In the genomic region with DNA sequence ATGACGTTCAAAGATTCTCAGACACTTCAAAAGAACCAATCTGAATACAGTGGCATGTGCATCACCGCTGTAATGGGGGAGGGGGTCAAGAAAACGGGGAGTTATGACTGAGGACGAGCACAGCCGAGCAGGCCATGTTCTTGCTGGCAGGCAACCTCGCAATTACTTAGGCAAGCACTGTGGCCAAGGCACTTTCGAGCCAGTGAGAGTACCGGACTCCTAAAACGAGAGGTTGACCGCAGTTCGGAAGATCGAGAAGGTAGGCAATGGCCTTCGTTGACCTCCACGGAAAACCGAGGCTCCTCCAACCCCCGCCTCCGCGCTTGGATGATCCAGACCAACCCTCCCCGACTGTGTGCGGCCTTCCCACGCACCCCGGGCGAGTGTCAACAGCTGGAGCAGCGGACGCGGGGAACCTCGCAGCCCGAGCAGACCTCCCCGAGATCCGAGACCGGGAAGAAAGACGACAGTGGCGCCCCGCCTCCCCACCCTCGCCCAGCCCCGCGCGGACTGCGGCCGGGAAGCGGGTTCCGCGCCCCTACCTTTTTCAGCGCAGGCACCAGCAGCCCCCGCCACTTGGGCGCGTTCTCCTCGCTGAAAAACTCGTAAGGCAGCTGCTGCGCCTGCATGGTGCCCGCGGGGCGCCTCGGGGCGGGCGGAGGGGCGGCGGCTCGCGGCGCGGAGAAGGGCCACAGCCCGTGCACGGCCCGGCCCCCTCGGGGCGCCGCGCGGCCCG, we compare ENCODE assay signal across 8 mouse cellular contexts. TPM values are rescaled to one million over a fixed set of nuclear protein-coding genes. Genes with fewer than 3 reads are reported as not detected.
A peak's percentile ranks its signal among the peaks of the same experiment; 100 is the strongest.
DNase-seq lines count a peak whose midpoint lies in the region; ATAC-seq and TF ChIP-seq lines count a peak whose summit lies in the region.

No protein-coding gene starts in this region.

- peak; percentile 80 for DNase-seq in CD4-positive, CD25-positive, alpha-beta regulatory T cell, adult 2 months (ENCODE audit: low read depth, low spot score)
- peak; percentile 72 for DNase-seq in brain, adult 2 months (ENCODE audit: low read depth, low spot score)
- DNase-seq in kidney, postnatal 0 days (ENCODE audit: low spot score): peak; percentile 67
- DNase-seq in liver, embryonic 14.5 days (ENCODE audit: low read depth in 3 of 3, low spot score in 3 of 3): peak in 2 of 3 experiments; percentile 26 to 38
- peak; percentile 77 for DNase-seq in neural tube, embryonic 10.5 days (ENCODE audit: extremely low spot score, low spot score)

- peak overlapping the region; percentile 93 for H3K27ac ChIP-seq in heart, embryonic 12.5 days (ENCODE audit: poor library complexity, severe bottlenecking)
- H3K27ac ChIP-seq in kidney, postnatal 0 days: peak overlapping the region; percentile 98
- H3K27ac ChIP-seq in liver, embryonic 14.5 days: peak overlapping the region; percentile 78
- peak overlapping the region; percentile 95 for H3K27ac ChIP-seq in stomach, embryonic 16.5 days (ENCODE audit: low read length)

- H3K4me3 ChIP-seq in erythroblast, embryonic 14.5 days (replicated peaks): peak overlapping the region; percentile 83
- peak overlapping the region; percentile 82 for H3K4me3 ChIP-seq in heart, embryonic 12.5 days
- H3K4me3 ChIP-seq in kidney, postnatal 0 days (replicated peaks; ENCODE audit: low read depth, low read length): peak overlapping the region; percentile 86
- H3K4me3 ChIP-seq in liver, embryonic 14.5 days (ENCODE audit: insufficient read depth in 1 of 2, low read depth in 2 of 2, low read length in 2 of 2): peak overlapping the region; percentile 67 to 94
- peak overlapping the region; percentile 78 for H3K4me3 ChIP-seq in stomach, embryonic 16.5 days (replicated peaks; ENCODE audit: low read length)

- H3K9me3 ChIP-seq in erythroblast, embryonic 14.5 days (ENCODE audit: control insufficient read depth, low read length): no peaks in the 10 kb centered on the region
- H3K9me3 ChIP-seq in heart, embryonic 12.5 days (replicated peaks): no peaks in the 10 kb centered on the region
- no peaks in the 10 kb centered on the region for H3K9me3 ChIP-seq in kidney, postnatal 0 days (replicated peaks; ENCODE audit: low read length)
- no peaks in the 10 kb centered on the region for H3K9me3 ChIP-seq in liver, embryonic 14.5 days (ENCODE audit: control insufficient read depth, low read length)
- no peaks in the 10 kb centered on the region for H3K9me3 ChIP-seq in stomach, embryonic 16.5 days (replicated peaks; ENCODE audit: control insufficient read depth, low read length)

- H3K4me2 ChIP-seq in heart, embryonic 12.5 days: peak overlapping the region; percentile 67
- H3K4me2 ChIP-seq in kidney, postnatal 0 days (ENCODE audit: low read length): peak overlapping the region; percentile 66
- peak overlapping the region; percentile 88 for H3K4me2 ChIP-seq in liver, embryonic 14.5 days (ENCODE audit: low read depth)
- peak overlapping the region; percentile 88 for H3K4me2 ChIP-seq in stomach, embryonic 16.5 days (ENCODE audit: low read depth, low read length)

- H3K9ac ChIP-seq in heart, embryonic 12.5 days: peak overlapping the region; percentile 89
- peak overlapping the region; percentile 97 for H3K9ac ChIP-seq in kidney, postnatal 0 days (ENCODE audit: low read depth, low read length)
- H3K9ac ChIP-seq in liver, embryonic 14.5 days (replicated peaks): peak overlapping the region; percentile 93
- H3K9ac ChIP-seq in stomach, embryonic 16.5 days (ENCODE audit: low read length): peak overlapping the region; percentile 96

- H3K36me3 ChIP-seq in erythroblast, embryonic 14.5 days (ENCODE audit: control insufficient read depth): peaks cover 6% of the 10 kb centered on the region
- H3K36me3 ChIP-seq in heart, embryonic 12.5 days: no peaks in the 10 kb centered on the region
- H3K36me3 ChIP-seq in kidney, postnatal 0 days (ENCODE audit: insufficient read depth, low read length): no peaks in the 10 kb centered on the region
- H3K36me3 ChIP-seq in liver, embryonic 14.5 days (replicated peaks; ENCODE audit: control insufficient read depth, insufficient read depth, low read depth): no peaks in the 10 kb centered on the region
- H3K36me3 ChIP-seq in stomach, embryonic 16.5 days (ENCODE audit: control insufficient read depth, insufficient read depth, low read length): no peaks in the 10 kb centered on the region

- peak; percentile 56 for ATAC-seq in heart, embryonic 12.5 days (ENCODE audit: insufficient number of reproducible peaks, low FRiP score)
- peak; percentile 61 for ATAC-seq in kidney, postnatal 0 days (replicated peaks; ENCODE audit: low FRiP score, low read depth)
- ATAC-seq in liver, embryonic 14.5 days (ENCODE audit: insufficient read depth): peak; percentile 56
- peak; percentile 51 for ATAC-seq in stomach, embryonic 16.5 days (ENCODE audit: insufficient read depth, low FRiP score)

- no peaks in the 10 kb centered on the region for H3K27me3 ChIP-seq in erythroblast, embryonic 14.5 days (ENCODE audit: control insufficient read depth)
- H3K27me3 ChIP-seq in heart, embryonic 12.5 days (replicated peaks): no peaks in the 10 kb centered on the region
- no peaks in the 10 kb centered on the region for H3K27me3 ChIP-seq in kidney, postnatal 0 days (ENCODE audit: insufficient read depth, low read length)
- no peaks in the 10 kb centered on the region for H3K27me3 ChIP-seq in liver, embryonic 14.5 days (ENCODE audit: control insufficient read depth, insufficient read depth, low read length)
- H3K27me3 ChIP-seq in stomach, embryonic 16.5 days (ENCODE audit: control insufficient read depth, insufficient read depth, low read length): no peaks in the 10 kb centered on the region

- peaks cover 68% of the 10 kb centered on the region for H3K4me1 ChIP-seq in erythroblast, embryonic 14.5 days (ENCODE audit: control insufficient read depth)
- peaks cover 17% of the 10 kb centered on the region for H3K4me1 ChIP-seq in heart, embryonic 12.5 days (replicated peaks)
- peaks cover 16% of the 10 kb centered on the region for H3K4me1 ChIP-seq in kidney, postnatal 0 days (replicated peaks; ENCODE audit: insufficient read depth, low read length)
- H3K4me1 ChIP-seq in liver, embryonic 14.5 days (replicated peaks; ENCODE audit: control insufficient read depth in 2 of 2, insufficient read depth in 2 of 2, low read length in 1 of 2): peaks cover 27% of the 10 kb centered on the region in 2 experiments
- H3K4me1 ChIP-seq in stomach, embryonic 16.5 days (ENCODE audit: control insufficient read depth, insufficient read depth, low read length): peaks cover 15% of the 10 kb centered on the region

- no peak for TF ChIP-seq CTCF in kidney, postnatal 0 days (IDR thresholded peaks at IDR 0.05; ENCODE audit: low read depth)
- TF ChIP-seq CTCF in liver, embryonic 14.5 days (IDR thresholded peaks at IDR 0.05; ENCODE audit: low read depth): no peak

- TF ChIP-seq EP300 in liver, embryonic 14.5 days (IDR thresholded peaks at IDR 0.05; ENCODE audit: low read depth): no peak

- under 1% methylated on average over 68 of the region's 71 CpGs for WGBS in heart, embryonic 12.5 days
- WGBS in kidney, postnatal 0 days: under 1% methylated on average over 70 of the region's 71 CpGs
- WGBS in liver, embryonic 14.5 days (ENCODE audit: insufficient replicate concordance): under 1% methylated on average over 60 of the region's 71 CpGs
- WGBS in stomach, embryonic 16.5 days: under 1% methylated on average over 62 of the region's 71 CpGs

RNA-seq across cellular contexts. Expression of gene Sos1, which starts 0.8 kb away (rescaled TPM):
- polyA plus RNA-seq in erythroblast, embryonic 14.5 days (2012): 0.04 and 0.06 TPM in 2 replicates
- polyA plus RNA-seq in heart, embryonic 12.5 days (2016; fragmentation: Nextera tagmentation; extraction: Ambion mirVana): 4.8 and 5.4 TPM in 2 replicates
- 4.3 and 4.8 TPM in 2 replicates for polyA plus RNA-seq in kidney, postnatal 0 days (2015; fragmentation: Nextera tagmentation; extraction: Ambion mirVana)
- polyA plus RNA-seq in liver, embryonic 14.5 days (2012; rRNA removed): 1.1 and 1.7 TPM in 2 replicates
- polyA plus RNA-seq in liver, embryonic 14.5 days (2014; fragmentation: Nextera tagmentation; extraction: Ambion mirVana): 1.3 and 1.8 TPM in 2 replicates
- polyA plus RNA-seq in stomach, embryonic 16.5 days (2015; fragmentation: Nextera tagmentation; extraction: Ambion mirVana): 3.3 and 3.5 TPM in 2 replicates

Comparison
In these comparisons a context has a peak if more than half of its experiments do, and no peak if none do; other contexts are left out.
1. Peak in every context shown above with its lines: DNase-seq, ATAC-seq, H3K4me3 ChIP-seq and H3K27ac ChIP-seq.